Mouse (Mus musculus) cerebellum, adult 8-10 months (tissue): ENCODE data around the gene Gm49378.

Source experiments
- DNase-seq: peaks from one replicate; pipeline ENCODE4 v3.0.0; 2022

Gm49378 gene

GRCm38 (mm10) chr14:55586149-55586548 lies 51.5 kb downstream of the Gm49378 start:
- no peak for DNase-seq

DNA sequence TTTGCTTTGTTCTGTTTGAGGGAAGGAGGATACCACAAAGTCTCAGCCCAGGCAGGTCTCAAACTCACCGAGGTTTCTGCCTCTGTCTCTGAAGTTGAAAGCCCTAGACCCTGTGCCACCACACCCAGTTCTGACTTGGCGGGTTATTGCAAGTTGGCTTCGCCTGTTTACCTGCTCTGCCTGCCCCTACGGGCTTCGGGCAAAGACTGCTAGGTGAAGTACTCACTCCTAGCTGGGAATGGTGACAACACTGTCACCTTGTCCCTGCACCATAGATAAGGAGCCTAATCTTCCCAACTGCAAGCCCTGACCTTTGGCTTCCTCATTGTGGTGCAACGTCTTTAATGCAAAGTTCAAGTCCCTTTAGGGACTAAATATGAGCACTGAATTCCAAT lies 52.1 kb downstream of the Gm49378 start:
- DNase-seq, result no peak

- DNase-seq, result peak; percentile 76
Measured at GRCm38 (mm10) chr14:55584702-55585565, 52.8 kb downstream of the Gm49378 start, which contains the start of gene Emc9. Emc9 (minus strand) TSS chr14:55585302.

DNA sequence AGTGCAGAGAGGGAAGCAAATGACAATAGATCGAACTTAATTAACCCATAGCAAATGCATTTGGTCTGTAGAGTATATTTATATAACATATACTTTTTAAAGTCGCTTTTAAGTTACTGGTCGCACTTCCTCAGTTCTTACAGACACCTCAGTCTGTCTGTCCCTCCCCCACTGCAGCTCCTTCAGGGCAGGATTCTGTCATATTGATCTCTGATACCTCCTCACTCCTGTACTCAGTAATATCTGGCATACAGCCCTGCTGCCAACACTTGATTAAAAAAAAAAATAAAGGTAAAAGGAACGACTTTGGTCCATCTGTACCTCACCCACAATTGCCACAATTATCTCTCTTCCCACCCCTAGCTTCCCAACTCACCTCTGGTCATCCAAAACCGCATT lies 53.4 kb downstream of the Gm49378 start:
- DNase-seq, result no peak

GRCm38 (mm10) chr14:55581981-55582681 lies 55.6 kb downstream of the Gm49378 start:
- DNase-seq, result no peak

DNA sequence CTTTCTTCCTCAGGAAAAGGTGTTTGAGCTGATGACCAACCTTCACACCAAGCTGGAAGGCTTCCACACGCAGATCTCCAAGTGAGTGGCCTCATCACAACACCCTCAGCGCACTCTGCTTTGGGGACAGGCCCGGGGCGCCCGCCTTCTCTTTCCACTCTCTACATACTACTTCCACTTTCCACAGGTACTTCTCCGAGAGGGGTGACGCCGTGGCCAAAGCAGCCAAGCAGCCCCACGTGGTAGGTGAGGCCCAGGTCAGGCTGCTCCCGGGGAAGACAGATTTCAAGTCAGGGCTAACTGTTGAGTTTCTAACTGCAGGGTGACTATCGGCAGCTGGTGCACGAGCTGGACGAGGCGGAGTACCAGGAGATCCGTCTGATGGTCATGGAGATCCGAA lies 57.0 kb downstream of the Gm49378 start:
- no peak for DNase-seq

DNA sequence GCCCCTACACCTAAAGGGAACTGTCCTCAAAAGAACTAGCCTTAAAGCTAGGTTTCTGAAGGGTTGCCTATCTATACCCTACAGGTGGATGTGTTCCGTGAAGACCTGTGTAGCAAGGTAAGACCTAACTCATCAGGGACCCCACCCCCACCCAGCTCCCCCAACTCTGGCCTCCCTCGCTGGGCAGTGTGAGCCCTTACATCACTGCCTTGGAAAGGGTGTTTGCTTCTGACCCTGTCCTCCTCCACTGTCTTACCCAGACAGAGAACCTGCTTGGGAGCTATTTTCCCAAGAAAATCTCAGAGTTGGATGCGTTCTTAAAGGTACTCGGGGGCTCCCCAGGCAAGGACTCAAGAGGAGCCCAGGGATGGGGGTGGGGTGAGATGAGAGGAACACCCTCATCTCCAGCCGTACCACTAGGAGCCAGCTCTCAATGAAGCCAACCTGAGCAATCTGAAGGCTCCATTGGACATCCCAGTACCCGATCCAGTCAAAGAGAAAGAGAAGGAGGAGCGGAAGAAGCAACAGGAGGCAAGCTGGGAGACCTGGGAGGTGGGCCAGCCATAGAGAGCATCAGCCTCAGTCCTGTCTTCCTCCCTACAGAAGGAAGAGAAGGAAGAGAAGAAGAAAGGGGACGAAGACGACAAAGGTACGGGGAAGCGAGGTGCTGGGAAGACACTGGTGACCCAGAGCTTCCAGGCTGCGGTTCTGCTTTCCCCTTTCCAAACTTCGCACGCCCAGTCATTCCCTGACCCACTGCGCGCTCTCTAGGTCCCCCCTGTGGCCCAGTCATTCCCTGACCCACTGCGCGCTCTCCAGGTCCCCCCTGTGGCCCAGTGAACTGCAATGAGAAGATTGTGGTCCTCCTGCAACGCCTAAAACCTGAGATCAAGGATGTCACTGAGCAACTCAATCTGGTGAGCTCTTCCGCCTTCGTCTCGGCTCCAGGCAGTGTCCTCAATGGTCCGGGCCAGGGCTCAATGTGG lies 57.9 kb downstream of the Gm49378 start:
- DNase-seq, result no peak
